Comparison of ENCODE assay signal across 10 mouse cellular contexts in the genomic region with DNA sequence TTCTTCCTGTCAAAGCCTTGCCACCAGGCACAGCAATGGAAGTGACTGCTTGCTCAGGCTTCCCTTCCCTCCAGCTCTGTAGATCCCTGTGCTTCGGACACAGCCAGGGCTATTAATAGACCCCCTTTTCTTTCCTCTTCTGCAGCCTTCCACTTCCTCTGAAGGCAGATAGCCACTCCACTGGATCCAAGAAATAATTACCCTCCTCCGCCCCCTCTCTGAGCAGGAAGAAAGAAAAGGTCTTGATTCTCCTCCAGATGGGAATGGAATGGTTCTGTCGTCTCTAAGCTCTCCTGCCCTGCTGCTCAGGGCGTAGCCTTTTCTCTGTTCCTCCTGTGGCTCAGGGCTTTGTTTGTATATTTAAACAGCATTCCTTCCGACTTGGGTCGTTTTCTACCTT. TPM values are rescaled to one million over a fixed set of nuclear protein-coding genes. Genes with fewer than 3 reads are reported as not detected.
DNase-seq lines count a peak whose midpoint lies in the region; ATAC-seq and TF ChIP-seq lines count a peak whose summit lies in the region.
"Had no signal": no experiment of that assay in that cellular context is flagged by ENCODE, and none has a peak within 500 bp of the region (broad histone marks: within the 10 kb centered on the region; RNA-seq: fewer than 3 reads in every experiment).

No protein-coding gene starts in this region.

- no peaks in the 10 kb centered on the region for H3K27me3 ChIP-seq in forebrain, embryonic 12.5 days
- no peaks in the 10 kb centered on the region; the same call in 1 of the 2 replicates for H3K27me3 ChIP-seq in forebrain, embryonic 15.5 days
- H3K27me3 ChIP-seq in heart, embryonic 12.5 days (replicated peaks) = no peaks in the 10 kb centered on the region
- H3K27me3 ChIP-seq in limb, embryonic 14.5 days (ENCODE audit: control insufficient read depth, insufficient read depth, low read length) = no peaks in the 10 kb centered on the region
- no peaks in the 10 kb centered on the region for H3K27me3 ChIP-seq in hindbrain, embryonic 11.5 days (ENCODE audit: control insufficient read depth, insufficient read depth, low read length)

- peaks cover 15% of the 10 kb centered on the region for H3K4me1 ChIP-seq in forebrain, embryonic 12.5 days
- H3K4me1 ChIP-seq in forebrain, embryonic 15.5 days = peaks cover 7% of the 10 kb centered on the region
- H3K4me1 ChIP-seq in heart, embryonic 12.5 days (replicated peaks) = peaks cover 29% of the 10 kb centered on the region
- H3K4me1 ChIP-seq in limb, embryonic 14.5 days (ENCODE audit: control insufficient read depth, insufficient read depth, low read length) = no peaks in the 10 kb centered on the region; the same call in 1 of the 2 replicates
- no peaks in the 10 kb centered on the region for H3K4me1 ChIP-seq in hindbrain, embryonic 11.5 days (replicated peaks; ENCODE audit: control insufficient read depth, insufficient read depth, low read length)

- H3K9me3 ChIP-seq in forebrain, embryonic 12.5 days = no peaks in the 10 kb centered on the region
- H3K9me3 ChIP-seq in forebrain, embryonic 15.5 days = no peaks in the 10 kb centered on the region
- H3K9me3 ChIP-seq in heart, embryonic 12.5 days (replicated peaks) = no peaks in the 10 kb centered on the region
- no peaks in the 10 kb centered on the region for H3K9me3 ChIP-seq in limb, embryonic 14.5 days (ENCODE audit: control insufficient read depth, low read length)
- no peaks in the 10 kb centered on the region for H3K9me3 ChIP-seq in hindbrain, embryonic 11.5 days (ENCODE audit: control insufficient read depth, low read length)

- peak; percentile 55 for DNase-seq in ES-CJ7 (ENCODE audit: low read depth, low spot score)
- peak; percentile 22 for DNase-seq in limb, embryonic 14.5 days (ENCODE audit: low spot score)
- DNase-seq in spleen, postnatal 36 days (ENCODE audit: low spot score in 2 of 2) = no peak
- no peak for DNase-seq in thymus, postnatal 10 days (ENCODE audit: low spot score in 2 of 2)
- DNase-seq in hindbrain, embryonic 11.5 days (ENCODE audit: low spot score) = no peak
- DNase-seq: adrenal gland, postnatal 10 days had no signal

- peak overlapping the region; percentile 50 for H3K27ac ChIP-seq in forebrain, embryonic 12.5 days
- no peak overlapping the region for H3K27ac ChIP-seq in forebrain, embryonic 15.5 days (replicated peaks)
- H3K27ac ChIP-seq in heart, embryonic 12.5 days (ENCODE audit: poor library complexity, severe bottlenecking) = peak overlapping the region; percentile 73
- no peak overlapping the region for H3K27ac ChIP-seq in limb, embryonic 14.5 days (replicated peaks; ENCODE audit: low read depth, low read length)
- H3K27ac ChIP-seq in hindbrain, embryonic 11.5 days (ENCODE audit: low read depth, low read length) = no peak overlapping the region
- H3K27ac ChIP-seq: left cerebral cortex, adult 2 months had no signal

- no peak for ATAC-seq in forebrain, embryonic 12.5 days (ENCODE audit: low FRiP score)
- ATAC-seq in forebrain, embryonic 15.5 days (replicated peaks) = no peak
- peak; percentile 85 for ATAC-seq in heart, embryonic 12.5 days (ENCODE audit: insufficient number of reproducible peaks, low FRiP score)
- ATAC-seq in limb, embryonic 14.5 days (ENCODE audit: low FRiP score, low read depth) = no peak
- no peak for ATAC-seq in hindbrain, embryonic 11.5 days (ENCODE audit: low FRiP score)

- no peak overlapping the region for H3K4me2 ChIP-seq in forebrain, embryonic 12.5 days
- no peak overlapping the region for H3K4me2 ChIP-seq in forebrain, embryonic 15.5 days (replicated peaks)
- H3K4me2 ChIP-seq in heart, embryonic 12.5 days = peak overlapping the region; percentile 44
- H3K4me2 ChIP-seq in limb, embryonic 14.5 days (replicated peaks; ENCODE audit: low read depth, low read length, severe bottlenecking) = no peak overlapping the region
- H3K4me2 ChIP-seq in hindbrain, embryonic 11.5 days (replicated peaks; ENCODE audit: low read depth, low read length) = no peak overlapping the region

- no peak for TF ChIP-seq POLR2A in limb, embryonic 14.5 days (IDR thresholded peaks at IDR 0.05; ENCODE audit: borderline replicate concordance, extremely low read depth, insufficient read depth, insufficient read length)

- no peak overlapping the region for H3K4me3 ChIP-seq in forebrain, embryonic 12.5 days (replicated peaks)
- no peak overlapping the region for H3K4me3 ChIP-seq in forebrain, embryonic 15.5 days
- H3K4me3 ChIP-seq in heart, embryonic 12.5 days = no peak overlapping the region
- no peak overlapping the region for H3K4me3 ChIP-seq in limb, embryonic 14.5 days (replicated peaks; ENCODE audit: low read length)
- H3K4me3 ChIP-seq in hindbrain, embryonic 11.5 days (ENCODE audit: low read depth, low read length) = no peak overlapping the region
- H3K4me3 ChIP-seq: left cerebral cortex, adult 2 months had no signal

- no peaks in the 10 kb centered on the region for H3K36me3 ChIP-seq in forebrain, embryonic 12.5 days (replicated peaks)
- no peaks in the 10 kb centered on the region for H3K36me3 ChIP-seq in forebrain, embryonic 15.5 days
- no peaks in the 10 kb centered on the region for H3K36me3 ChIP-seq in heart, embryonic 12.5 days
- H3K36me3 ChIP-seq in limb, embryonic 14.5 days (ENCODE audit: control insufficient read depth, insufficient read depth, low read length) = no peaks in the 10 kb centered on the region
- no peaks in the 10 kb centered on the region for H3K36me3 ChIP-seq in hindbrain, embryonic 11.5 days (ENCODE audit: control insufficient read depth, insufficient read depth, low read length)

- whole genome bisulfite sequencing in forebrain, embryonic 12.5 days = 13% methylated on average over 6 of the region's 6 CpGs
- 12% methylated on average over 6 of the region's 6 CpGs for WGBS in forebrain, embryonic 15.5 days
- WGBS in heart, embryonic 12.5 days = 16% methylated on average over 6 of the region's 6 CpGs
- 24% methylated on average over 6 of the region's 6 CpGs for WGBS in limb, embryonic 14.5 days
- WGBS in hindbrain, embryonic 11.5 days = 21% methylated on average over 6 of the region's 6 CpGs

- no peak overlapping the region for H3K9ac ChIP-seq in forebrain, embryonic 12.5 days
- no peak overlapping the region for H3K9ac ChIP-seq in forebrain, embryonic 15.5 days (replicated peaks)
- H3K9ac ChIP-seq in heart, embryonic 12.5 days = 0 out of 2 replicates have a peak overlapping the region, but pooled peaks have one; percentile 11
- 0 out of 2 replicates have a peak overlapping the region, but pooled peaks have one; percentile 12 for H3K9ac ChIP-seq in limb, embryonic 14.5 days (ENCODE audit: low read depth, low read length, severe bottlenecking)
- H3K9ac ChIP-seq in hindbrain, embryonic 11.5 days (ENCODE audit: low read depth, low read length) = no peak overlapping the region

RNA-seq across cellular contexts. Expression of gene Tjp2, which starts 27.0 kb away (rescaled TPM):
- 31.0 and 31.3 TPM in 2 replicates for polyA plus RNA-seq in forebrain, embryonic 12.5 days (2016; fragmentation: Nextera tagmentation; extraction: Ambion mirVana)
- polyA plus RNA-seq in forebrain, embryonic 15.5 days (2015; fragmentation: Nextera tagmentation; extraction: Ambion mirVana) = 11.9 and 13.9 TPM in 2 replicates
- 31.9 and 33.8 TPM in 2 replicates for polyA plus RNA-seq in heart, embryonic 12.5 days (2016; fragmentation: Nextera tagmentation; extraction: Ambion mirVana)
- polyA plus RNA-seq in limb, embryonic 14.5 days (2012; rRNA removed) = 9.9 and 12.1 TPM in 2 replicates
- polyA plus RNA-seq in limb, embryonic 14.5 days (2014; fragmentation: Nextera tagmentation; extraction: Ambion mirVana) = 14.9 and 17.2 TPM in 2 replicates
- 18.1 and 19.1 TPM in 2 replicates for polyA plus RNA-seq in hindbrain, embryonic 11.5 days (2014; fragmentation: Nextera tagmentation; extraction: Ambion mirVana)

RNA-seq across cellular contexts. Expression of gene Fxn, which starts 28.5 kb away (rescaled TPM):
- polyA plus RNA-seq in forebrain, embryonic 12.5 days (2016; fragmentation: Nextera tagmentation; extraction: Ambion mirVana) = 52.2 and 57.2 TPM in 2 replicates
- polyA plus RNA-seq in forebrain, embryonic 15.5 days (2015; fragmentation: Nextera tagmentation; extraction: Ambion mirVana) = 43.4 and 49.4 TPM in 2 replicates
- polyA plus RNA-seq in heart, embryonic 12.5 days (2016; fragmentation: Nextera tagmentation; extraction: Ambion mirVana) = 59.6 and 61.2 TPM in 2 replicates
- polyA plus RNA-seq in limb, embryonic 14.5 days (2012; rRNA removed) = 23.4 and 24.1 TPM in 2 replicates
- polyA plus RNA-seq in limb, embryonic 14.5 days (2014; fragmentation: Nextera tagmentation; extraction: Ambion mirVana) = 41.2 and 43.5 TPM in 2 replicates
- 49.0 and 49.3 TPM in 2 replicates for polyA plus RNA-seq in hindbrain, embryonic 11.5 days (2014; fragmentation: Nextera tagmentation; extraction: Ambion mirVana)

Comparison
In these comparisons a context has a peak if more than half of its experiments do, and no peak if none do; other contexts are left out.
1. H3K27ac ChIP-seq: peak in forebrain, embryonic 12.5 days (single experiment) and heart, embryonic 12.5 days (single experiment); none in forebrain, embryonic 15.5 days (single experiment), limb, embryonic 14.5 days (single experiment) and hindbrain, embryonic 11.5 days (single experiment).
2. H3K9ac ChIP-seq: peak in heart, embryonic 12.5 days (single experiment) and limb, embryonic 14.5 days (single experiment); none in forebrain, embryonic 12.5 days (single experiment), forebrain, embryonic 15.5 days (single experiment) and hindbrain, embryonic 11.5 days (single experiment).
3. DNase-seq: peak in ES-CJ7 (single experiment) and limb, embryonic 14.5 days (single experiment); none in spleen, postnatal 36 days (0 of 2), thymus, postnatal 10 days (0 of 2) and hindbrain, embryonic 11.5 days (single experiment).